In genomic region chr11:69870289-69871069, GRCm38 (mm10) we compare ENCODE assay signal across 26 mouse cellular contexts. TPM values are rescaled to one million over a fixed set of nuclear protein-coding genes. Genes with fewer than 3 reads are reported as not detected.
"Had no signal": no experiment of that assay in that cellular context is flagged by ENCODE, and none has a peak within 500 bp of the region (broad histone marks: within the 10 kb centered on the region; RNA-seq: fewer than 3 reads in every experiment).

No protein-coding gene starts in this region.

- H3K9ac ChIP-seq: lung, embryonic 14.5 days; midbrain, embryonic 12.5 days; neural tube, embryonic 13.5 days; neural tube, embryonic 15.5 days had no signal

- H3K4me3 ChIP-seq: midbrain, embryonic 10.5 days; midbrain, embryonic 12.5 days; myocyte; neural tube, embryonic 13.5 days; neural tube, embryonic 15.5 days had no signal

- H3K36me3 ChIP-seq: midbrain, embryonic 10.5 days; midbrain, embryonic 12.5 days; neural tube, embryonic 13.5 days; neural tube, embryonic 15.5 days had no signal

- ATAC-seq: midbrain, embryonic 16.5 days had no signal

- H3K4me2 ChIP-seq: lung, embryonic 14.5 days; midbrain, embryonic 12.5 days; neural tube, embryonic 13.5 days; neural tube, embryonic 15.5 days had no signal

- H3K27me3 ChIP-seq: midbrain, embryonic 12.5 days; neural tube, embryonic 13.5 days; neural tube, embryonic 15.5 days had no signal

- DNase-seq: lung, adult 18-20 months; lung, embryonic 14.5 days; lung, postnatal 10 days; lung, postnatal 4 days; midbrain, embryonic 14.5 days; retina, postnatal 1 day; right cerebral cortex, adult 18-20 months; right cerebral cortex, postnatal 25 days; right cerebral cortex, postnatal 4 days; spleen, adult 18-20 months; thymus, adult 2 months; thymus, postnatal 14 days; thymus, postnatal 36 days had no signal

- H3K27ac ChIP-seq: midbrain, embryonic 10.5 days; midbrain, embryonic 12.5 days; neural tube, embryonic 13.5 days; neural tube, embryonic 15.5 days had no signal

- H3K4me1 ChIP-seq: midbrain, embryonic 12.5 days; neural tube, embryonic 13.5 days; neural tube, embryonic 15.5 days had no signal

- H3K9me3 ChIP-seq: midbrain, embryonic 10.5 days; midbrain, embryonic 12.5 days; neural tube, embryonic 13.5 days; neural tube, embryonic 15.5 days had no signal

RNA-seq across cellular contexts. Expression of gene Tmem95, which starts 7.3 kb away (rescaled TPM):
- total RNA-seq: megakaryocyte, adult 5-6 weeks; megakaryocyte-erythroid progenitor cell, adult 5-6 weeks had no signal
- polyA plus RNA-seq: lung, embryonic 14.5 days; lung, embryonic 16.5 days; midbrain, embryonic 10.5 days; midbrain, embryonic 12.5 days; midbrain, embryonic 14.5 days; midbrain, embryonic 16.5 days; myocyte; neural tube, embryonic 11.5 days; neural tube, embryonic 13.5 days; neural tube, embryonic 15.5 days; small intestine, adult 2 months; stomach, embryonic 14.5 days; stomach, embryonic 16.5 days; thymus, adult 2 months had no signal

RNA-seq across cellular contexts. Expression of gene Tnk1, which starts 11.9 kb away (rescaled TPM):
- polyA plus RNA-seq: midbrain, embryonic 14.5 days; myocyte had no signal
